Mouse (Mus musculus) E14TG2a.4 (cell line): ENCODE measurements around the gene Copg1.

Experiments
- CTCF ChIP-seq: conservative IDR thresholded peaks from 2 replicates; pipeline ENCODE4 v1.5.1; 2014; ENCODE audit warnings: low read length
- NANOG ChIP-seq: IDR thresholded peaks from 2 replicates; pipeline ENCODE4 v1.6.1; 2014; ENCODE audit warnings: borderline replicate concordance, low read length, mixed read lengths

DNA sequence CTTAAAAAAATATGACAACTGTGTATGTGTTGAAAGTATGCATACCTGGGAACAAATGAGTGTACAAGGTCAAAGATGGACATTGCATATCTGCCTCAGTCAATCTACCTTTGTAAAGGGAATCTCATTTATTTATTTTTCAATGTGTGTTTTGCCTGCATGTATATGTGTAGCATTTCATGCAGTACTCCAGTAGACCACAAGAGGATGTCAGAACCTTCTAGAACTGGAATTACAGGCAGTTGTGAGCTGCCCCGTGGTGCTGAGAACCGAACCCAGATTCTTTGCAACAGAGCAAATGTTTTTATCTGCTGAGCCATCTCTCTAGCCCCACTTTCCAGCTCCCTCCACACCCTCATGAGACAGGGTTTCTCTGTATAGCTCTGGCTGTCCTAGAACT, 13.7 kb upstream of the Copg1 start:
- peak; percentile 64 for TF ChIP-seq CTCF
- no peak for TF ChIP-seq NANOG
